Mouse (Mus musculus) spleen, adult 2 months (tissue): ENCODE results near the gene Olfr586. TPM values are rescaled to one million over a fixed set of nuclear protein-coding genes. Genes with fewer than 3 reads are reported as not detected.

Experiments
- DNase-seq, 2 experiments: peaks; one replicate each; pipeline versions ENCODE4 v3.0.0 to v3.0.0-alpha.2; 2012 to 2021; ENCODE audit warnings: low spot score in 2 of 2, low read depth in 1 of 2
- H3K27ac ChIP-seq: fragments of 200-500 bp; 2 replicates; pipeline ENCODE4 v1.5.1; 2012; ENCODE audit warnings: low read length, inconsistent platforms; ENCODE audit not compliant: insufficient read depth
- H3K27me3 ChIP-seq: fragments of 200-500 bp; 2 replicates; pipeline ENCODE4 v1.6.1; 2012; ENCODE audit warnings: mild to moderate bottlenecking, moderate library complexity, low read length, inconsistent platforms; ENCODE audit not compliant: control insufficient read depth, insufficient read depth
- H3K36me3 ChIP-seq: fragments of 200-500 bp; 2 replicates; pipeline ENCODE4 v1.6.1; 2012; ENCODE audit warnings: mild to moderate bottlenecking, low read length, inconsistent platforms; ENCODE audit not compliant: control insufficient read depth, insufficient read depth
- H3K4me1 ChIP-seq: fragments of 200-500 bp; 2 replicates; pipeline ENCODE4 v1.6.1; 2011; ENCODE audit warnings: inconsistent platforms; ENCODE audit not compliant: control insufficient read depth, insufficient read depth, insufficient read length
- H3K4me3 ChIP-seq: fragments of 200-500 bp; 2 replicates; pipeline ENCODE4 v1.5.1; 2011; ENCODE audit warnings: mild to moderate bottlenecking, inconsistent platforms; ENCODE audit not compliant: insufficient read depth, insufficient read length; ENCODE audit errors: extremely low read depth
- CTCF ChIP-seq: fragments of 200-500 bp; IDR thresholded peaks from 2 replicates; pipeline ENCODE4 v1.5.1; 2011; ENCODE audit warnings: mild to moderate bottlenecking, inconsistent platforms; ENCODE audit not compliant: insufficient read depth, insufficient read length, insufficient replicate concordance; ENCODE audit errors: extremely low read depth
- POLR2A ChIP-seq: fragments of 200-500 bp; IDR thresholded peaks from 2 replicates; pipeline ENCODE4 v1.6.1; 2011; ENCODE audit warnings: low read depth, low read length, inconsistent platforms
- WGBS: fragments of 180-500 bp; shearing (Covaris S2); methylation state at CpG from one replicate; pipeline ENCODE4 v1.1.7; 2018; 5-methylcytosine and 5-hydroxymethylcytosine counted together
- polyA plus RNA-seq: library from polyadenylated mRNA; depleted of rRNA; stranded (reverse); fragments of >200 nt; gene quantifications from 2 replicates; pipeline ENCODE4 v1.2.3, GENCODE M21; 2012; rRNA removed

Gene Olfr586
- polyA plus RNA-seq: not detected in 2 replicates

GRCm38 (mm10) chr7:103125538-103125937 is at the start of gene Olfr586:
Gene Olfr586 (minus strand): TSS chr7:103125638.
- H3K4me1 ChIP-seq: no peaks in the 10 kb centered on the region
- no peak for DNase-seq
- no peak within 1 kb of the TSS for H3K4me3 ChIP-seq
- TF ChIP-seq CTCF: no peak
- no peak for TF ChIP-seq POLR2A
- H3K27ac ChIP-seq: no peak within 1 kb of the TSS
- H3K36me3 ChIP-seq: no peaks in the 10 kb centered on the region
- WGBS: 88% methylated on average over 3 of the region's 3 CpGs
- no peaks in the 10 kb centered on the region for H3K27me3 ChIP-seq

- Histone ChIP-seq H3K4me3 (no peak overlapping the region), H3K27ac (no peak overlapping the region), H3K36me3 (no peaks in the 10 kb centered on the region), H3K27me3 (no peaks in the 10 kb centered on the region), H3K4me1 (no peaks in the 10 kb centered on the region)
- 69% methylated on average over 5 of the region's 5 CpGs for WGBS
- TF ChIP-seq POLR2A (no peak), CTCF (no peak)
- no peak for DNase-seq
Observed at GRCm38 (mm10) chr7:103169697-103170096, 44.3 kb upstream of the Olfr586 start.

GRCm38 (mm10) chr7:103156256-103156655 is 30.8 kb upstream of the Olfr586 start, which contains the start of gene Olfr589:
Gene Olfr589 (minus strand): TSS chr7:103156356.
- TF ChIP-seq POLR2A: no peak

GRCm38 (mm10) chr7:103140579-103140978 is 15.1 kb upstream of the Olfr586 start, which contains the start of gene Olfr588-ps1:
Gene Olfr588-ps1 (plus strand): TSS chr7:103140879.
- Histone ChIP-seq H3K36me3 (no peaks in the 10 kb centered on the region), H3K4me1 (no peaks in the 10 kb centered on the region), H3K27ac (no peak within 1 kb of the TSS), H3K27me3 (no peaks in the 10 kb centered on the region), H3K4me3 (no peak within 1 kb of the TSS)
- no peak for DNase-seq
- 77% methylated on average over 1 of the region's 1 CpGs for WGBS
- no peak for TF ChIP-seq CTCF
- TF ChIP-seq POLR2A: no peak

More at GRCm38 (mm10) chr7:103156256-103156655, 30.8 kb upstream of the Olfr586 start, which contains the start of gene Olfr589:
- H3K4me3 ChIP-seq: no peak within 1 kb of the TSS
- no peak for DNase-seq
- no peak within 1 kb of the TSS for H3K27ac ChIP-seq
- 55% methylated on average over 2 of the region's 2 CpGs for WGBS
- H3K36me3 ChIP-seq: no peaks in the 10 kb centered on the region
- no peaks in the 10 kb centered on the region for H3K4me1 ChIP-seq
- no peaks in the 10 kb centered on the region for H3K27me3 ChIP-seq

- WGBS: 64% methylated on average over 3 of the region's 3 CpGs
Observed at GRCm38 (mm10) chr7:103119406-103119805, 6.0 kb downstream of the Olfr586 start.

GRCm38 (mm10) chr7:103097420-103097819 is 28.0 kb downstream of the Olfr586 start, which contains the start of gene Olfr585:
Gene Olfr585 (plus strand): TSS chr7:103097720.
- Histone ChIP-seq H3K4me3 (no peak within 1 kb of the TSS), H3K4me1 (no peaks in the 10 kb centered on the region), H3K36me3 (no peaks in the 10 kb centered on the region), H3K27ac (no peak within 1 kb of the TSS), H3K27me3 (no peaks in the 10 kb centered on the region)
- WGBS: 90% methylated on average over 1 of the region's 1 CpGs
- TF ChIP-seq POLR2A (no peak), CTCF (no peak)
- DNase-seq: no peak

More at GRCm38 (mm10) chr7:103119406-103119805, 6.0 kb downstream of the Olfr586 start:
- Histone ChIP-seq H3K27me3 (no peaks in the 10 kb centered on the region), H3K27ac (no peak overlapping the region), H3K4me1 (no peaks in the 10 kb centered on the region), H3K36me3 (no peaks in the 10 kb centered on the region), H3K4me3 (no peak overlapping the region)
- TF ChIP-seq POLR2A (no peak), CTCF (no peak)
- no peak for DNase-seq

GRCm38 (mm10) chr7:103081585-103081984 is 43.9 kb downstream of the Olfr586 start, which contains the start of gene Olfr584:
Gene Olfr584 (plus strand): TSS chr7:103081885.
- Histone ChIP-seq H3K4me3 (no peak within 1 kb of the TSS), H3K27ac (no peak within 1 kb of the TSS), H3K36me3 (no peaks in the 10 kb centered on the region), H3K27me3 (no peaks in the 10 kb centered on the region), H3K4me1 (no peaks in the 10 kb centered on the region)
- TF ChIP-seq CTCF (no peak), POLR2A (no peak)
- DNase-seq: no peak
- WGBS: 78% methylated on average over 1 of the region's 1 CpGs

Other genes with a start within 250 kb of the Olfr586 start
- not detected in 2 replicates for gene Olfr568, start 248.5 kb downstream of the Olfr586 start, polyA plus RNA-seq
- gene Olfr569, start 234.8 kb downstream of the Olfr586 start, polyA plus RNA-seq: not detected in 2 replicates
- gene Olfr570, start 231.1 kb downstream of the Olfr586 start, polyA plus RNA-seq: not detected in 2 replicates
- gene Olfr571, start 208.1 kb downstream of the Olfr586 start, polyA plus RNA-seq: not detected in 2 replicates
- not detected in 2 replicates for gene Olfr572, start 201.2 kb downstream of the Olfr586 start, polyA plus RNA-seq
- not detected in 2 replicates for gene Olfr573-ps1, start 183.1 kb downstream of the Olfr586 start, polyA plus RNA-seq
- not detected in 2 replicates for gene Olfr574, start 177.2 kb downstream of the Olfr586 start, polyA plus RNA-seq
- not detected in 2 replicates for gene Olfr575, start 166.9 kb downstream of the Olfr586 start, polyA plus RNA-seq
- not detected in 2 replicates for gene Olfr576, start 163.0 kb downstream of the Olfr586 start, polyA plus RNA-seq
- not detected in 2 replicates for gene Olfr577, start 149.7 kb downstream of the Olfr586 start, polyA plus RNA-seq
- not detected in 2 replicates for gene Olfr578, start 136.3 kb downstream of the Olfr586 start, polyA plus RNA-seq
- gene Olfr582, start 87.6 kb downstream of the Olfr586 start, polyA plus RNA-seq: not detected in 2 replicates
- not detected in 2 replicates for gene Olfr583, start 74.3 kb downstream of the Olfr586 start, polyA plus RNA-seq
- gene Olfr584, start 43.8 kb downstream of the Olfr586 start, polyA plus RNA-seq: not detected in 2 replicates
- gene Olfr585, start 27.9 kb downstream of the Olfr586 start, polyA plus RNA-seq: not detected in 2 replicates
- gene Olfr588-ps1, start 15.2 kb upstream of the Olfr586 start, polyA plus RNA-seq: not detected in 2 replicates
- not detected in 2 replicates for gene Olfr589, start 30.7 kb upstream of the Olfr586 start, polyA plus RNA-seq
- gene Olfr591, start 52.7 kb upstream of the Olfr586 start, polyA plus RNA-seq: not detected in 2 replicates
- gene Olfr592, start 59.2 kb upstream of the Olfr586 start, polyA plus RNA-seq: not detected in 2 replicates
- gene Olfr593, start 86.2 kb upstream of the Olfr586 start, polyA plus RNA-seq: not detected in 2 replicates
- not detected in 2 replicates for gene Olfr594, start 91.4 kb upstream of the Olfr586 start, polyA plus RNA-seq
- gene Usp17ld, start 126.9 kb upstream of the Olfr586 start, polyA plus RNA-seq: not detected in 2 replicates
- not detected in 2 replicates for gene Olfr596, start 180.0 kb upstream of the Olfr586 start, polyA plus RNA-seq
- gene Olfr597, start 190.7 kb upstream of the Olfr586 start, polyA plus RNA-seq: not detected in 2 replicates
- not detected in 2 replicates for gene Olfr598, start 197.9 kb upstream of the Olfr586 start, polyA plus RNA-seq
- gene Olfr599, start 210.3 kb upstream of the Olfr586 start, polyA plus RNA-seq: not detected in 2 replicates
- not detected in 2 replicates for gene Olfr600, start 224.0 kb upstream of the Olfr586 start, polyA plus RNA-seq
- gene Olfr601, start 237.0 kb upstream of the Olfr586 start, polyA plus RNA-seq: not detected in 2 replicates